Mouse (Mus musculus) c-Kit-positive CD71-positive TER-119-positive erythroid progenitor cells, embryonic 14.5 days (primary cell): ENCODE data around the gene Sdf4.

Source experiments
- DNase-seq: peaks from one replicate; pipeline ENCODE4 v3.0.0-alpha.2; 2013; ENCODE audit warnings: low spot score

The Sdf4 gene

GRCm38 (mm10) chr4:156008369-156008768, 15.7 kb downstream of the Sdf4 start:
- DNase-seq: no peak

GRCm38 (mm10) chr4:156013637-156014036, 21.0 kb downstream of the Sdf4 start, which contains the start of gene Tnfrsf4:
Gene Tnfrsf4 (plus strand): TSS chr4:156013843.
- no peak for DNase-seq

GRCm38 (mm10) chr4:156014436-156014835, 21.8 kb downstream of the Sdf4 start:
- DNase-seq: no peak

GRCm38 (mm10) chr4:156019771-156020170, 27.1 kb downstream of the Sdf4 start:
- DNase-seq: no peak

- DNase-seq: no peak
These were observed 28.7 kb downstream of the Sdf4 start for GRCm38 (mm10) chr4:156021381-156021780.

- no peak for DNase-seq
These were observed 29.3 kb downstream of the Sdf4 start for GRCm38 (mm10) chr4:156021942-156022419.

GRCm38 (mm10) chr4:156023520-156023919, 30.8 kb downstream of the Sdf4 start:
- DNase-seq: no peak

GRCm38 (mm10) chr4:156024184-156024583, 31.5 kb downstream of the Sdf4 start:
- DNase-seq: no peak

GRCm38 (mm10) chr4:156026013-156026412, 33.3 kb downstream of the Sdf4 start, which contains the start of gene Tnfrsf18:
Gene Tnfrsf18 (plus strand): TSS chr4:156026164.
- DNase-seq: no peak

- DNase-seq: no peak
These were observed 35.9 kb downstream of the Sdf4 start for GRCm38 (mm10) chr4:156028580-156028979.

GRCm38 (mm10) chr4:156030651-156031118, 38.0 kb downstream of the Sdf4 start:
- DNase-seq: no peak

- no peak for DNase-seq
These were observed 38.6 kb downstream of the Sdf4 start for GRCm38 (mm10) chr4:156031255-156031592.

GRCm38 (mm10) chr4:156031593-156032391, 39.1 kb downstream of the Sdf4 start:
- DNase-seq: no peak

- no peak for DNase-seq
These were observed 40.2 kb downstream of the Sdf4 start for GRCm38 (mm10) chr4:156032856-156033255.

GRCm38 (mm10) chr4:156033476-156034119, 40.9 kb downstream of the Sdf4 start:
- peak; percentile 29 for DNase-seq

GRCm38 (mm10) chr4:156034301-156034700, 41.6 kb downstream of the Sdf4 start:
- DNase-seq: no peak

GRCm38 (mm10) chr4:156034901-156035300, 42.2 kb downstream of the Sdf4 start:
- no peak for DNase-seq

GRCm38 (mm10) chr4:156044754-156045153, 52.1 kb downstream of the Sdf4 start:
- no peak for DNase-seq

GRCm38 (mm10) chr4:156049779-156050178, 57.1 kb downstream of the Sdf4 start:
- DNase-seq: no peak

- no peak for DNase-seq
These were observed 57.8 kb downstream of the Sdf4 start for GRCm38 (mm10) chr4:156050391-156050980.

GRCm38 (mm10) chr4:156053113-156053512, 60.4 kb downstream of the Sdf4 start:
- no peak for DNase-seq

GRCm38 (mm10) chr4:156054130-156054529, 61.5 kb downstream of the Sdf4 start:
- no peak for DNase-seq

- DNase-seq: no peak
These were observed 61.9 kb downstream of the Sdf4 start for GRCm38 (mm10) chr4:156054606-156055005.
